Mouse (Mus musculus) heart, postnatal 36 days (tissue): Measurements from ENCODE around the gene Tmem200a. TPM values are rescaled to one million over a fixed set of nuclear protein-coding genes. Genes with fewer than 3 reads are reported as not detected.
"Not testable (repeated sequence)": the region's sequence is repeated elsewhere in the genome, so short reads cannot be mapped to it uniquely, and the experiment has no call there.

Experiments used
- DNase-seq, 2 experiments: peaks; one replicate each; pipeline ENCODE4 v3.0.0; 2021 to 2022
- intact Hi-C: fragments of 180-260 bp; cut with DNase I; formaldehyde crosslinking; loops from one replicate; pipeline ENCODE4 v1.15.1; 2025
- total RNA-seq, 2 experiments: library from RNA; stranded (reverse); gene quantifications; 2 replicates each; pipeline ENCODE4 v1.2.3; 2021

Gene Tmem200a
- total RNA-seq, 2 experiments from 2014 or later, result not detected

DNA sequence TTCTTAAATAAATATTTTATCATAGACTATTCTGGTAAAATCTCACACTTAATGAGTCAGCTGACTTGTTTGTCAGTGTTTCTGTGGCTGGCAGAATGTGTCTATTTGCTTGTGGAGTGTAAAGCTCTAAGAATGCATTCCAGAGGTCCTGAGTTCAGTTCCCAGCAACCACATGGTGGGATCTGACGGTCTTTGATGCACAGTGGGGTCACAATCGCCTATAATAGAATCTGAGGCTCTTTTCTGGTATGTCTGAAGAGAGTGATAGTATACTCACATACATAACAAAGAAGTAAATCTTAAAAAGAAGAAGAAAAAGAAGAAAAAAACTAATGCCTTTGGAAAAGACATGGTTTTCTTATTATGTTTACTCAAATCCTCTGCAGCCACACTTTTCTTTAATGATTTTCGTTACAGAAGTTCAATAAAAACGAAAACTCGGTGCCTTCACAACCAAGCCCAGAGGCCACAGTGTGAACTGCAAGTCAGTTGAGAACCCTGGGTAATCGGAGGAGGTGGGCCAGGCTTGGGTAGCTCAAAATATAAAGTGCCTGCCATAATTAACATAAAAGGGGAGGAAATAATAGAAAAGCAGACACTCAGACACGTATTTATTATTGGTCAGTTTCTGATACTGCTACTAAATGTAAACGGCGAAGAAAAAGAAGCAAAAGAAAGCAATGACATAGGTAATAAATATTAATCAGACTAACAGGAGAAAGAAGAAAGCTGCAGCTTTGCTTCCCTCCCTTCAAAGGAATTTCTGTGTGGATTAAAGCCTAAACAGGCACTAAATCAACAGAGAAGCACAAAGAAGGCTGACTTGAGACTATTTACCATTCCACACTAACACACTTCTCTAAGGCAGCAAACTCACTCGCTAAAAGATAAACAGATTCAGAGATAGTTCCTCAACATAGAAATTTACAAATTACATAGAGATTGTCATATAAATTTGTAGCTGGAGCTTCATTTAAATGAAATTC lies 170.5 kb downstream of the Tmem200a start:
- DNase-seq, result no peak
- intact Hi-C loops, result no loop called here

- intact Hi-C loops, DNase-seq: not testable (repeated sequence)
Observed at GRCm38 (mm10) chr10:25894126-25894525, 184.7 kb downstream of the Tmem200a start.

DNA sequence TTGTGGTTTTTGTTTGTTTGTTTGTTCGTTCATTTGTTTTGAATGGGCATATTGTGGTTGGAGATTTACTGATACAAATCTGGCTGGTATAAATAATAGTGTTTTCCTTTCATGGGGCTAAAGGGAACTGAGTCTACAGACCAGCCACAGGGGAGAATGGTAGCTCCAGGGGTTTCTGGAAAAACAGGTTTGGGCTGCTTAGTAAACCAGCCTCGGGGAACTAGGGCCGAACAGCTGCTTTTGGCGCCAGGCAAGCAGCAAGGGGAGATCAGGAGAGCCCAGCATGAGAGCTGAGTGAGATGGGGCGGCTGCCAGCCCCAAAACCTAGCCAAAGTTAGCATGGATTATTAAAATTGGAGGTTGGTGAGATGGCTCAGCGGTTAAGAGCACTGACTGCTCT lies 191.6 kb downstream of the Tmem200a start:
- intact Hi-C loops, result no loop called here

DNA sequence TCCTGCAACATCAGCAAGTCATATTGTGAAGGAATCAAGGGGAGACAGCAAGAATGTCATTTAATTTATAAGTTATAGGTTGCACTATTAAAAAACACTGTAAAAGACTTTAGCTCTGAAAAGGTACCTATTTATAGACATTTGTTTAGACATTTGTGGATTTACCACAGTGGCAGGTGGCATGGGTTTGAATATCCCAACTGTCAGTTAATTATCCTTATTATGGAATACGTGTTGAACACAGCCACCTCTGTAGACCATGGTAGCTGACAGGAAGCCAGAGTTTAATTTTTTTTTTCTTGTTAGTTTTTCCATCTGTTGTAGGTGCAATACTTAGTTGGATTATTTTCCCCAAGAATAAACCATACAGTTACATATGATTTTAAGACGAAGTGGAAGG lies 194.3 kb downstream of the Tmem200a start:
- intact Hi-C loops, result no loop called here
- DNase-seq, result no peak

More for the DNA sequence above, 191.6 kb downstream of the Tmem200a start:
- DNase-seq, result no peak

GRCm38 (mm10) chr10:25877731-25878130 lies 201.1 kb downstream of the Tmem200a start:
- no peak for DNase-seq
- intact Hi-C loops, result no loop called here

DNA sequence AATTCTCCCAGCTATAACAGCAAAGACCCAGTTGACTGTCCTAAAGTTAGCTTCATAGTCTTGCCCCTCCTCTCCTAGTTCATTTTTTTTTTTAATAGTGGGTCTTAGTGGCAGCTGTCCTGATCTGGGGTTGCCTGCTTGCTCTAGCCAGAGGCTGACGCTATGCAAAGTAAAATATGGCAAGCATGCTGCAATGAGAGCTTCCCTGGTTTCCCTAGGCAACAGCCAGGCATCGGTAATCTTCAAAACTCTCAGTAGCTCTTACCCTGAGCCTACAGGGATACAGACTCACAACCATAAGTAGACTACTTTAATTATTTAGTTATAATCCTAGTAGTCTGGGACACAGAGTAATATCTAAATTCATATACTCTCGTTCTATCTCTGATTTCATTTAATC lies 202.0 kb downstream of the Tmem200a start:
- no peak for DNase-seq
- intact Hi-C loops, result no loop called here

DNA sequence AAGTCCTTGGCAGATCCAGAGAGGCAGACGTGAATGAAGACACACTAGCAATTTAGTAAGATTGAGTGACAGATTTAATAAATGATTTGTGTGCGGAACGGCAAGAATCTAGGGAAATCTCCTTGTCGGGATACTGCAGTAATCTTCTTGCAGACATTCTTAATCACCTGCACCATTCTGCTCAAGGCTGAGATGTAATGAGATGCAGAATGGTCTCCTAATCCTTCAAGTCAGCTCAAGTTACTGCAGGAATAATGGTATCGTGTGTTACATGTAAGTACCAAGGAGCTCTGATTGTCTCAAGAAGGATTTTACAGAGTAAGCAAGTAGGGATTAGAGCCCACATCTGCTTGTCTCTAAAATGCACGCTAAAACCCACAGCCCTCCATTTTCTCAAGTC lies 210.1 kb downstream of the Tmem200a start:
- intact Hi-C loops, result no loop called here
- DNase-seq, result no peak

Other genes with a start within 250 kb of the Tmem200a start
- gene Gm9767, start 797 bp downstream of the Tmem200a start, total RNA-seq, result not detected
- gene Samd3, start 150.7 kb upstream of the Tmem200a start, total RNA-seq, result not detected